Comparison of ENCODE assay signal across 19 mouse cellular contexts in the genomic region with DNA sequence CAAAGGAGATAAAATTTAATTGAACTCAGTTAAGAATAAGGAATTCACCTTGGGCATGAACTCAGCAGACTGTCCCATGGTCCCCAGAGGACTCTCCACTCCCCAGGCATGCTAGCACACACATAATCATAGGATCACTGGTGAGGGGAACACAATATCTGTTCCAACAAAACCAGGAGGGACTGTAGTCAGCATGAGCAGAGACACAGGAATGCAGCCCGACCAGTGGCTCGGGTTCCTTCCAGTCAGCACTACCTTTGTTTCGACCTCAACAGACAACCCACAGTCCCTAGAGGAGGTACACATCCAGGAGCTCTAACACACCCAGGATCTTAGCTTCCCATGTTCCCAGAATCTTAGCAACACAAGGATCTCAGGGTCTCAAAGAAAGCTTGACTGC.
"Had no signal": no experiment of that assay in that cellular context is flagged by ENCODE, and none has a peak within 500 bp of the region (broad histone marks: within the 10 kb centered on the region; RNA-seq: fewer than 3 reads in every experiment).

No protein-coding gene starts in this region.

- H3K36me3 ChIP-seq: midbrain, embryonic 10.5 days; midbrain, embryonic 12.5 days; neural tube, embryonic 13.5 days; neural tube, embryonic 15.5 days had no signal

- H3K9me3 ChIP-seq: midbrain, embryonic 10.5 days; midbrain, embryonic 12.5 days; neural tube, embryonic 13.5 days; neural tube, embryonic 15.5 days had no signal

- ATAC-seq: midbrain, embryonic 16.5 days had no signal

- H3K27me3 ChIP-seq: midbrain, embryonic 12.5 days; neural tube, embryonic 13.5 days; neural tube, embryonic 15.5 days had no signal

- H3K4me2 ChIP-seq: lung, embryonic 14.5 days; midbrain, embryonic 12.5 days; neural tube, embryonic 13.5 days; neural tube, embryonic 15.5 days had no signal

- H3K4me1 ChIP-seq: midbrain, embryonic 10.5 days; midbrain, embryonic 12.5 days; neural tube, embryonic 13.5 days; neural tube, embryonic 15.5 days had no signal

- DNase-seq: lung, adult 18-20 months; lung, embryonic 14.5 days; lung, postnatal 10 days; lung, postnatal 4 days; midbrain, embryonic 14.5 days; retina, postnatal 1 day; right cerebral cortex, adult 18-20 months; right cerebral cortex, postnatal 25 days; right cerebral cortex, postnatal 4 days; spleen, adult 18-20 months; thymus, adult 18-20 months; thymus, postnatal 14 days; thymus, postnatal 36 days had no signal

- H3K27ac ChIP-seq: midbrain, embryonic 10.5 days; midbrain, embryonic 12.5 days; neural tube, embryonic 13.5 days; neural tube, embryonic 15.5 days had no signal

- H3K4me3 ChIP-seq: midbrain, embryonic 10.5 days; midbrain, embryonic 12.5 days; myocyte; neural tube, embryonic 13.5 days; neural tube, embryonic 15.5 days had no signal

- H3K9ac ChIP-seq: lung, embryonic 14.5 days; midbrain, embryonic 12.5 days; neural tube, embryonic 13.5 days; neural tube, embryonic 15.5 days had no signal
